Mouse (Mus musculus): ENCODE measurements around the gene Ap5b1. TPM values are rescaled to one million over a fixed set of nuclear protein-coding genes. Genes with fewer than 3 reads are reported as not detected.

Gene Ap5b1
- polyA plus RNA-seq (2015; fragmentation: Nextera tagmentation; extraction: Ambion mirVana): 7.4 and 7.8 TPM in 2 replicates

GRCm38 (mm10) chr19:5567534-5568469 lies at the start of gene Ap5b1:
Gene Ap5b1 (plus strand): TSS chr19:5568025.
- Histone ChIP-seq H3K9me3 (replicated peaks; ENCODE audit: control insufficient read depth, low read length) (no peaks in the 10 kb centered on the region), H3K27ac (ENCODE audit: low read length) (peak within 1 kb of the TSS; percentile 96), H3K4me3 (replicated peaks; ENCODE audit: low read length) (peak within 1 kb of the TSS; percentile 77), H3K9ac (ENCODE audit: low read length) (peak within 1 kb of the TSS; percentile 83), H3K4me1 (ENCODE audit: control insufficient read depth, insufficient read depth, low read length) (peaks cover 15% of the 10 kb centered on the region; the same call in 1 of the 2 replicates), H3K27me3 (ENCODE audit: control insufficient read depth, insufficient read depth, low read length) (no peaks in the 10 kb centered on the region), H3K4me2 (ENCODE audit: low read depth, low read length) (peak within 1 kb of the TSS; percentile 97), H3K36me3 (ENCODE audit: control insufficient read depth, insufficient read depth, low read length) (0 out of 2 replicates have a peak, but pooled peaks cover 9% of the 10 kb centered on the region)
- under 1% methylated on average over 99 of the region's 102 CpGs for WGBS
- peak; percentile 89 for ATAC-seq (ENCODE audit: insufficient read depth, low FRiP score)

- H3K27me3 ChIP-seq (ENCODE audit: control insufficient read depth, insufficient read depth, low read length): no peaks in the 10 kb centered on the region
- H3K36me3 ChIP-seq (ENCODE audit: control insufficient read depth, insufficient read depth, low read length): no peaks in the 10 kb centered on the region
- no peaks in the 10 kb centered on the region for H3K4me1 ChIP-seq (ENCODE audit: control insufficient read depth, insufficient read depth, low read length)
- no peaks in the 10 kb centered on the region for H3K9me3 ChIP-seq (replicated peaks; ENCODE audit: control insufficient read depth, low read length)
- WGBS: 86% methylated on average over 3 of the region's 3 CpGs
- ATAC-seq (ENCODE audit: insufficient read depth, low FRiP score): peak; percentile 47; the same call in 1 of the 2 replicates
- H3K4me3 ChIP-seq (replicated peaks; ENCODE audit: low read length): no peak overlapping the region
- H3K27ac ChIP-seq (ENCODE audit: low read length): no peak overlapping the region
- H3K4me2 ChIP-seq (ENCODE audit: low read depth, low read length): no peak overlapping the region
- H3K9ac ChIP-seq (ENCODE audit: low read length): no peak overlapping the region
Observed at GRCm38 (mm10) chr19:5518721-5519120, 49.1 kb upstream of the Ap5b1 start.

- ATAC-seq (ENCODE audit: insufficient read depth, low FRiP score): no peak
- H3K4me3 ChIP-seq (replicated peaks; ENCODE audit: low read length): no peak overlapping the region
- H3K27me3 ChIP-seq (ENCODE audit: control insufficient read depth, insufficient read depth, low read length): no peaks in the 10 kb centered on the region
- H3K36me3 ChIP-seq (ENCODE audit: control insufficient read depth, insufficient read depth, low read length): no peaks in the 10 kb centered on the region
- 74% methylated on average over 5 of the region's 5 CpGs for WGBS
- H3K4me1 ChIP-seq (ENCODE audit: control insufficient read depth, insufficient read depth, low read length): peaks cover 6% of the 10 kb centered on the region; the same call in 1 of the 2 replicates
- no peak overlapping the region for H3K27ac ChIP-seq (ENCODE audit: low read length)
- H3K4me2 ChIP-seq (ENCODE audit: low read depth, low read length): no peak overlapping the region
- no peak overlapping the region for H3K9ac ChIP-seq (ENCODE audit: low read length)
- H3K9me3 ChIP-seq (replicated peaks; ENCODE audit: control insufficient read depth, low read length): no peaks in the 10 kb centered on the region
Observed at GRCm38 (mm10) chr19:5525204-5525603, 42.6 kb upstream of the Ap5b1 start.

- Histone ChIP-seq H3K27ac (ENCODE audit: low read length) (peak overlapping the region; percentile 98), H3K4me2 (ENCODE audit: low read depth, low read length) (peak overlapping the region; percentile 55), H3K4me1 (ENCODE audit: control insufficient read depth, insufficient read depth, low read length) (peaks cover 9% of the 10 kb centered on the region; the same call in 1 of the 2 replicates), H3K4me3 (replicated peaks; ENCODE audit: low read length) (peak overlapping the region; percentile 36), H3K36me3 (ENCODE audit: control insufficient read depth, insufficient read depth, low read length) (no peaks in the 10 kb centered on the region), H3K9me3 (replicated peaks; ENCODE audit: control insufficient read depth, low read length) (no peaks in the 10 kb centered on the region), H3K9ac (ENCODE audit: low read length) (peak overlapping the region; percentile 68), H3K27me3 (ENCODE audit: control insufficient read depth, insufficient read depth, low read length) (no peaks in the 10 kb centered on the region)
- 10% methylated on average over 20 of the region's 20 CpGs for WGBS
- ATAC-seq (ENCODE audit: insufficient read depth, low FRiP score): peak; percentile 96
Observed at GRCm38 (mm10) chr19:5529325-5530137, 38.3 kb upstream of the Ap5b1 start.

GRCm38 (mm10) chr19:5530138-5530524 lies 37.7 kb upstream of the Ap5b1 start:
- ATAC-seq (ENCODE audit: insufficient read depth, low FRiP score): 0 out of 2 replicates have a peak, but pooled peaks have one; percentile 11
- Histone ChIP-seq H3K9ac (ENCODE audit: low read length) (peak overlapping the region; percentile 8; the same call in 1 of the 2 replicates), H3K4me2 (ENCODE audit: low read depth, low read length) (peak overlapping the region; percentile 55; the same call in 1 of the 2 replicates), H3K36me3 (ENCODE audit: control insufficient read depth, insufficient read depth, low read length) (no peaks in the 10 kb centered on the region), H3K4me3 (replicated peaks; ENCODE audit: low read length) (0 out of 2 replicates have a peak overlapping the region, but pooled peaks have one; percentile 36), H3K9me3 (replicated peaks; ENCODE audit: control insufficient read depth, low read length) (no peaks in the 10 kb centered on the region), H3K27me3 (ENCODE audit: control insufficient read depth, insufficient read depth, low read length) (no peaks in the 10 kb centered on the region), H3K4me1 (ENCODE audit: control insufficient read depth, insufficient read depth, low read length) (peaks cover 9% of the 10 kb centered on the region; the same call in 1 of the 2 replicates), H3K27ac (ENCODE audit: low read length) (peak overlapping the region; percentile 98)
- 40% methylated on average over 7 of the region's 7 CpGs for WGBS

- H3K4me2 ChIP-seq (ENCODE audit: low read depth, low read length): no peak overlapping the region
- peaks cover 9% of the 10 kb centered on the region; the same call in 1 of the 2 replicates for H3K4me1 ChIP-seq (ENCODE audit: control insufficient read depth, insufficient read depth, low read length)
- ATAC-seq (ENCODE audit: insufficient read depth, low FRiP score): no peak
- 60% methylated on average over 8 of the region's 8 CpGs for WGBS
- H3K4me3 ChIP-seq (replicated peaks; ENCODE audit: low read length): no peak overlapping the region
- no peaks in the 10 kb centered on the region for H3K9me3 ChIP-seq (replicated peaks; ENCODE audit: control insufficient read depth, low read length)
- H3K27me3 ChIP-seq (ENCODE audit: control insufficient read depth, insufficient read depth, low read length): no peaks in the 10 kb centered on the region
- H3K36me3 ChIP-seq (ENCODE audit: control insufficient read depth, insufficient read depth, low read length): no peaks in the 10 kb centered on the region
- H3K9ac ChIP-seq (ENCODE audit: low read length): no peak overlapping the region
- H3K27ac ChIP-seq (ENCODE audit: low read length): no peak overlapping the region
Observed at GRCm38 (mm10) chr19:5532520-5532919, 35.3 kb upstream of the Ap5b1 start.

GRCm38 (mm10) chr19:5538786-5539185 lies 29.0 kb upstream of the Ap5b1 start:
- H3K27me3 ChIP-seq (ENCODE audit: control insufficient read depth, insufficient read depth, low read length): no peaks in the 10 kb centered on the region
- H3K4me3 ChIP-seq (replicated peaks; ENCODE audit: low read length): no peak overlapping the region
- peak overlapping the region; percentile 17; the same call in 1 of the 2 replicates for H3K27ac ChIP-seq (ENCODE audit: low read length)
- H3K9me3 ChIP-seq (replicated peaks; ENCODE audit: control insufficient read depth, low read length): no peaks in the 10 kb centered on the region
- H3K36me3 ChIP-seq (ENCODE audit: control insufficient read depth, insufficient read depth, low read length): no peaks in the 10 kb centered on the region
- WGBS: 77% methylated on average over 8 of the region's 8 CpGs
- H3K4me1 ChIP-seq (ENCODE audit: control insufficient read depth, insufficient read depth, low read length): no peaks in the 10 kb centered on the region
- no peak overlapping the region for H3K4me2 ChIP-seq (ENCODE audit: low read depth, low read length)
- 0 out of 2 replicates have a peak overlapping the region, but pooled peaks have one; percentile 13 for H3K9ac ChIP-seq (ENCODE audit: low read length)
- no peak for ATAC-seq (ENCODE audit: insufficient read depth, low FRiP score)

GRCm38 (mm10) chr19:5543362-5543761 lies 24.5 kb upstream of the Ap5b1 start:
- Histone ChIP-seq H3K9ac (ENCODE audit: low read length) (no peak overlapping the region), H3K4me2 (ENCODE audit: low read depth, low read length) (no peak overlapping the region), H3K4me3 (replicated peaks; ENCODE audit: low read length) (no peak overlapping the region), H3K27ac (ENCODE audit: low read length) (no peak overlapping the region), H3K9me3 (replicated peaks; ENCODE audit: control insufficient read depth, low read length) (no peaks in the 10 kb centered on the region), H3K27me3 (ENCODE audit: control insufficient read depth, insufficient read depth, low read length) (no peaks in the 10 kb centered on the region), H3K4me1 (ENCODE audit: control insufficient read depth, insufficient read depth, low read length) (no peaks in the 10 kb centered on the region), H3K36me3 (ENCODE audit: control insufficient read depth, insufficient read depth, low read length) (no peaks in the 10 kb centered on the region)
- ATAC-seq (ENCODE audit: insufficient read depth, low FRiP score): no peak
- 81% methylated on average over 9 of the region's 9 CpGs for WGBS
